Mouse (Mus musculus) megakaryocyte, adult 5-6 weeks (primary cell): ENCODE data around the gene Hmgcr. TPM values are rescaled to one million over a fixed set of nuclear protein-coding genes. Genes with fewer than 3 reads are reported as not detected.
A peak's percentile ranks its signal among the peaks of the same experiment; 100 is the strongest.
"Not testable (repeated sequence)": the region's sequence is repeated elsewhere in the genome, so short reads cannot be mapped to it uniquely, and the experiment has no call there.

ENCODE experiments used
- ATAC-seq: 2 replicates; pipeline ENCODE4 v1.8.0; 2016; ENCODE audit warnings: mild to moderate bottlenecking, inconsistent platforms; ENCODE audit not compliant: poor library complexity, severe bottlenecking
- total RNA-seq, 2 experiments: library from RNA; stranded (forward) in 1 of 2; stranded (reverse) in 1 of 2; fragments of 153-499, 151-499 nt in 1 of 2; fragments of 221-1000, 200-1000 nt in 1 of 2; gene quantifications; 2 replicates each; pipeline versions ENCODE4 v1.2.3 to v1.2.4; 2015 to 2017

The Hmgcr gene
- total RNA-seq, 2 experiments from 2014 or later: 31.8 to 36.5 TPM

GRCm38 (mm10) chr13:96671078-96671905 lies 556 bp upstream of the Hmgcr start:
- ATAC-seq: peak; percentile 35

- ATAC-seq: no peak
These were observed 724 bp downstream of the Hmgcr start for GRCm38 (mm10) chr13:96670019-96670405.

- ATAC-seq: peak; percentile 59
These were observed 6.2 kb downstream of the Hmgcr start for GRCm38 (mm10) chr13:96664419-96664974.

- ATAC-seq: not testable (repeated sequence)
These were observed 7.6 kb downstream of the Hmgcr start for GRCm38 (mm10) chr13:96663120-96663519.

- ATAC-seq: no peak
These were observed 10.5 kb downstream of the Hmgcr start for GRCm38 (mm10) chr13:96660095-96660860.

- ATAC-seq: no peak
These were observed 11.8 kb downstream of the Hmgcr start for GRCm38 (mm10) chr13:96658936-96659335.

- ATAC-seq: no peak
These were observed 14.1 kb downstream of the Hmgcr start for GRCm38 (mm10) chr13:96656673-96657072.

GRCm38 (mm10) chr13:96653041-96653440 lies 17.7 kb downstream of the Hmgcr start:
- ATAC-seq: no peak

- no peak for ATAC-seq
These were observed 24.9 kb downstream of the Hmgcr start for GRCm38 (mm10) chr13:96645822-96646221.

- ATAC-seq: no peak
These were observed 26.6 kb downstream of the Hmgcr start for GRCm38 (mm10) chr13:96644168-96644567.

GRCm38 (mm10) chr13:96630396-96630795 lies 40.3 kb downstream of the Hmgcr start:
- no peak for ATAC-seq

- ATAC-seq: no peak
These were observed 49.8 kb downstream of the Hmgcr start for GRCm38 (mm10) chr13:96620891-96621290.

- ATAC-seq: no peak
These were observed 56.1 kb downstream of the Hmgcr start for GRCm38 (mm10) chr13:96614615-96615014.

- ATAC-seq: no peak
These were observed 66.5 kb downstream of the Hmgcr start for GRCm38 (mm10) chr13:96604242-96604641.

- ATAC-seq: no peak
These were observed 71.6 kb downstream of the Hmgcr start for GRCm38 (mm10) chr13:96599182-96599581.

Other genes starting within 250 kb of the Hmgcr start
- gene Ankdd1b, start 199.7 kb downstream of the Hmgcr start, total RNA-seq (2015): not detected in 2 replicates
- 0.18 TPM in 1 of 2 replicates, not detected in the other for gene Ankdd1b, start 199.7 kb downstream of the Hmgcr start, total RNA-seq (2017)
- gene Gm17622, start 180.2 kb downstream of the Hmgcr start, total RNA-seq (2015): not detected in 2 replicates
- gene Gm17622, start 180.2 kb downstream of the Hmgcr start, total RNA-seq (2017): not detected in 2 replicates
- 9.5 and 16.5 TPM in 2 replicates for gene Polk, start 128.4 kb downstream of the Hmgcr start, total RNA-seq (2015)
- 7.7 and 9.5 TPM in 2 replicates for gene Polk, start 128.4 kb downstream of the Hmgcr start, total RNA-seq (2017)
- gene Col4a3bp, start 128.3 kb downstream of the Hmgcr start, total RNA-seq (2015): 45.6 and 58.8 TPM in 2 replicates
- 88.5 and 101 TPM in 2 replicates for gene Col4a3bp, start 128.3 kb downstream of the Hmgcr start, total RNA-seq (2017)
- not detected in 2 replicates for gene Ankrd31, start 77.3 kb upstream of the Hmgcr start, total RNA-seq (2015)
- not detected in 2 replicates for gene Ankrd31, start 77.3 kb upstream of the Hmgcr start, total RNA-seq (2017)